Mouse (Mus musculus) right cerebral cortex, postnatal 4 days (tissue): ENCODE data around the gene Tnfsf4.

Source experiments
- DNase-seq: peaks from one replicate; pipeline ENCODE4 v3.0.0-alpha.2; 2022

Gene Tnfsf4

GRCm38 (mm10) chr1:161463388-161464085 is 68.3 kb downstream of the Tnfsf4 start:
- no peak for DNase-seq
